Comparison of ENCODE assay signal across 7 mouse cellular contexts in the genomic region with DNA sequence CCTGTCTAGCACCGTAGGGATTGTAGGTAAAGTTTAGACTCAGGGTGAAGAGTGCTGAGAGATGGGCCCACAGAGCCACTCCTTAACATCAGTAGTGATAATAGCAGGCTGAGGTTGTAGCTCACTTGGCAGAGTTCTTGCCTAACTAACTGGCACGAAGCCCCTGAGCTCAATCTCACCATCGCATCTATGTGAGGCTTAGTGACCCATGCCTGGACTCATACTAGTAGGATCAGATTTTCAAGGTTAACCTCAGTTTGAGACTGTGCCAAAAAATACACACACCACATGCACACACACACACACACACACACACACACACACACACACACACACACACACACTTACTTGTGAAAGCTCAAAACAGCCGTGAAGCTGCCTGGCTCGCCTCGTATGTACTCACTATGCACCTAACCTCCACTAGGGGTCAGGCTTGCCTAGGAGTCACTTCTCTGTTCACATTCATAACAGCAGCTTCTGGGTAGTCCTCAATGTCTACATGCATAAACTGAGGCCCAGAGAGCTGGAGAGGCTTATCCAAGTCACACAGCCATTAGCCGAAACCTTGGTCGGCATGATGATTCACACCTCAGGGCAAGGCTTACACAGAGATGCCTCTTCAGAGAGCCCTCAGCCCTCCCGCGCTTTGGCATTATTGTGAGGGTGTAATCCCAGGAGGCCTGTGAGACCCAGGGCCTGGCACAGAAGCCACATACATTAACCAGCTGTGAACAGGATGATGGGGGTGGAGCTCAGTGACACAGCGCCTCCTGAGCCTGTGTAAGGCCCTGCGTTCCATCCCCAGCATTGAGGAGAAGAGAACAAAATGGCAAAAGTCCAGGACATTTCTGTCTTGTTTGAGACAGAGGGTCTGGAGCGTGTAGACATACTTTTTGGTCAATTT. TPM values are rescaled to one million over a fixed set of nuclear protein-coding genes. Genes with fewer than 3 reads are reported as not detected.
DNase-seq lines count a peak whose midpoint lies in the region; ATAC-seq and TF ChIP-seq lines count a peak whose summit lies in the region.

No protein-coding gene starts in this region.

- no peak overlapping the region for H3K4me2 ChIP-seq in forebrain, embryonic 16.5 days (ENCODE audit: low read length)
- no peak overlapping the region for H3K4me2 ChIP-seq in kidney, embryonic 15.5 days
- H3K4me2 ChIP-seq in liver, postnatal 0 days (ENCODE audit: low read depth, low read length): no peak overlapping the region

- peak; percentile 83 for DNase-seq in A20 (ENCODE audit: low read depth, low spot score)
- peak; percentile 82 for DNase-seq in c-Kit-positive CD71-negative TER-119-negative erythroid progenitor cells, embryonic 14.5 days (ENCODE audit: low read depth)
- DNase-seq in liver, postnatal 0 days: peak; percentile 74
- peak; percentile 85 for DNase-seq in retina, postnatal 1 day

- TF ChIP-seq CTCF in liver, postnatal 0 days (IDR thresholded peaks at IDR 0.05; ENCODE audit: low read depth): peak; percentile 95

- H3K27ac ChIP-seq in forebrain, embryonic 16.5 days (ENCODE audit: low read length): no peak overlapping the region
- 0 out of 2 replicates have a peak overlapping the region, but pooled peaks have one; percentile 30 for H3K27ac ChIP-seq in kidney, embryonic 15.5 days
- 0 out of 2 replicates have a peak overlapping the region, but pooled peaks have one; percentile 71 for H3K27ac ChIP-seq in liver, postnatal 0 days (ENCODE audit: low read depth)

- no peak overlapping the region for H3K9ac ChIP-seq in forebrain, embryonic 16.5 days (replicated peaks; ENCODE audit: low read depth, low read length)
- no peak overlapping the region for H3K9ac ChIP-seq in kidney, embryonic 15.5 days
- no peak overlapping the region for H3K9ac ChIP-seq in liver, postnatal 0 days (replicated peaks)

- no peaks in the 10 kb centered on the region for H3K9me3 ChIP-seq in forebrain, embryonic 16.5 days (ENCODE audit: control insufficient read depth, low read length)
- no peaks in the 10 kb centered on the region for H3K9me3 ChIP-seq in kidney, embryonic 15.5 days (replicated peaks)
- no peaks in the 10 kb centered on the region for H3K9me3 ChIP-seq in liver, postnatal 0 days (ENCODE audit: low read length)

- no peak for TF ChIP-seq EP300 in liver, postnatal 0 days (IDR thresholded peaks at IDR 0.05; ENCODE audit: low read depth)

- no peaks in the 10 kb centered on the region; the same call in 1 of the 2 replicates for H3K27me3 ChIP-seq in forebrain, embryonic 16.5 days (replicated peaks; ENCODE audit: control insufficient read depth, insufficient read depth, low read length)
- H3K27me3 ChIP-seq in kidney, embryonic 15.5 days: no peaks in the 10 kb centered on the region
- no peaks in the 10 kb centered on the region for H3K27me3 ChIP-seq in liver, postnatal 0 days (ENCODE audit: insufficient read depth, low read length)

- ATAC-seq in CD4-positive, CD25-positive, alpha-beta regulatory T cell, adult 4 months: peak; percentile 81
- peak; percentile 67 for ATAC-seq in forebrain, embryonic 16.5 days
- ATAC-seq in kidney, embryonic 15.5 days (replicated peaks; ENCODE audit: low FRiP score): no peak
- peak; percentile 83 for ATAC-seq in liver, postnatal 0 days

- H3K4me1 ChIP-seq in forebrain, embryonic 16.5 days (replicated peaks; ENCODE audit: control insufficient read depth, insufficient read depth, low read length): no peaks in the 10 kb centered on the region
- 0 out of 2 replicates have a peak, but pooled peaks cover 3% of the 10 kb centered on the region for H3K4me1 ChIP-seq in kidney, embryonic 15.5 days
- H3K4me1 ChIP-seq in liver, postnatal 0 days (ENCODE audit: insufficient read depth): peaks cover 8% of the 10 kb centered on the region

- no peak overlapping the region for H3K4me3 ChIP-seq in forebrain, embryonic 16.5 days (replicated peaks; ENCODE audit: low read length)
- no peak overlapping the region for H3K4me3 ChIP-seq in kidney, embryonic 15.5 days (replicated peaks)
- H3K4me3 ChIP-seq in liver, postnatal 0 days (ENCODE audit: low read depth, low read length): no peak overlapping the region

- 58% methylated on average over 13 of the region's 13 CpGs for WGBS in forebrain, embryonic 16.5 days
- 58% methylated on average over 13 of the region's 13 CpGs for WGBS in kidney, embryonic 15.5 days
- WGBS in liver, postnatal 0 days (ENCODE audit: insufficient replicate concordance): 48% methylated on average over 13 of the region's 13 CpGs

- no peaks in the 10 kb centered on the region for H3K36me3 ChIP-seq in forebrain, embryonic 16.5 days (ENCODE audit: control insufficient read depth, insufficient read depth)
- H3K36me3 ChIP-seq in kidney, embryonic 15.5 days: no peaks in the 10 kb centered on the region
- H3K36me3 ChIP-seq in liver, postnatal 0 days (replicated peaks; ENCODE audit: insufficient read depth, low read length): no peaks in the 10 kb centered on the region

RNA-seq across cellular contexts. Expression of a gene that starts 13.4 kb away (rescaled TPM):
- polyA plus RNA-seq in CD4-positive, CD25-positive, alpha-beta regulatory T cell, adult 4 months (2017; shearing (Covaris generic)): 10 to 100 TPM; 43.6 to 77.5 TPM
- polyA plus RNA-seq in forebrain, embryonic 16.5 days (2015; fragmentation: Nextera tagmentation; extraction: Ambion mirVana): 90.6 and 92.1 TPM in 2 replicates
- polyA plus RNA-seq in kidney, embryonic 15.5 days (2015; fragmentation: Nextera tagmentation; extraction: Ambion mirVana): 59.8 and 65.3 TPM in 2 replicates
- 40.7 and 46.3 TPM in 2 replicates for polyA plus RNA-seq in liver, postnatal 0 days (2015; fragmentation: Nextera tagmentation; extraction: Ambion mirVana)

RNA-seq across cellular contexts. Expression of a gene that starts 25.4 kb away (rescaled TPM):
- polyA plus RNA-seq in CD4-positive, CD25-positive, alpha-beta regulatory T cell, adult 4 months (2017; shearing (Covaris generic)): 1 to 10 TPM; 6.6 to 6.9 TPM
- polyA plus RNA-seq in forebrain, embryonic 16.5 days (2015; fragmentation: Nextera tagmentation; extraction: Ambion mirVana): 0.94 and 1.1 TPM in 2 replicates
- polyA plus RNA-seq in kidney, embryonic 15.5 days (2015; fragmentation: Nextera tagmentation; extraction: Ambion mirVana): 0.31 and 0.57 TPM in 2 replicates
- 0.16 and 0.18 TPM in 2 replicates for polyA plus RNA-seq in liver, postnatal 0 days (2015; fragmentation: Nextera tagmentation; extraction: Ambion mirVana)
